Mouse (Mus musculus) liver, embryonic 14.5 days (tissue): ENCODE results near the gene Baiap2l2.

Source experiments
- CTCF ChIP-seq: IDR thresholded peaks from 2 replicates; pipeline ENCODE4 v1.5.1; 2016; ENCODE audit warnings: antibody characterized with exemption, low read depth, control low read depth
- EP300 ChIP-seq: IDR thresholded peaks from 2 replicates; pipeline ENCODE4 v1.6.1; 2016; ENCODE audit warnings: antibody characterized with exemption, low read depth

DNA sequence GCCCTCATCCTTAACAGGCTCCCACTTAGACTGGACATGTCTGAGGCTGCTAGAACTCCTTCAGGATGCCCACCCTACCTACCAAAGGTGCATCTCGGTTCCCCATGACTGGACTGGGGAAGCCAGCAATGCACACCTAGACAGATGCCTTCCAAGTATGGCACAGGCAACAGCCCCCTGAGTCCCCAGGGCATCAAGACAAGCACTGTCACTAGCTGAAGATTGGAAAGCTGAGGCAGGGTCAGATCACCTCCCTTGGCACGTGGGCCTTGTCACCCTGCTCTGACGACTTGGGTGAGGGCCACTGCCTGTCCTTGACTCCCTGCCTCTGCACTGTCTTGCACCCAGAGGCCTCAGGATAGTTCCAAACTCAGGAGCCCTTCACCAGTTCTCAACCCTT, 3.0 kb upstream of the Baiap2l2 start:
- TF ChIP-seq CTCF (no peak), EP300 (no peak)
